Mouse (Mus musculus) hindbrain, postnatal 0 days (tissue): ENCODE data around the gene Wnt4. TPM values are rescaled to one million over a fixed set of nuclear protein-coding genes. Genes with fewer than 3 reads are reported as not detected.

Experiments
- ATAC-seq: fragments of 200-750 bp; cut with Nextera tagmentation; 2 replicates; pipeline ENCODE4 v1.8.0; 2017; ENCODE audit warnings: mild to moderate bottlenecking, moderate TSS enrichment, moderate library complexity
- DNase-seq: peaks from one replicate; pipeline ENCODE4 v3.0.0-alpha.2; 2015; ENCODE audit warnings: low spot score
- H3K27ac ChIP-seq: fragments of 300-500 bp; sonication (generic); 2 replicates; pipeline ENCODE4 v1.5.1; 2014; ENCODE audit warnings: mild to moderate bottlenecking
- H3K27me3 ChIP-seq: fragments of 300-500 bp; sonication (generic); 2 replicates; pipeline ENCODE4 v1.6.1; 2014; ENCODE audit warnings: low read length, mixed read lengths; ENCODE audit not compliant: insufficient read depth
- H3K36me3 ChIP-seq: fragments of 300-500 bp; sonication (generic); 2 replicates; pipeline ENCODE4 v1.6.1; 2014; ENCODE audit warnings: low read length, mixed read lengths; ENCODE audit not compliant: insufficient read depth
- H3K4me1 ChIP-seq: fragments of 300-500 bp; sonication (generic); 2 replicates; pipeline ENCODE4 v1.6.1; 2014; ENCODE audit warnings: antibody characterized with exemption, low read length, mixed read lengths; ENCODE audit not compliant: insufficient read depth
- H3K4me2 ChIP-seq: fragments of 300-500 bp; sonication (generic); 2 replicates; pipeline ENCODE4 v1.6.1; 2014; ENCODE audit warnings: low read depth, mild to moderate bottlenecking, low read length, moderate library complexity, mixed read lengths
- H3K4me3 ChIP-seq: fragments of 300-500 bp; sonication (generic); 2 replicates; pipeline ENCODE4 v1.5.1; 2014; ENCODE audit warnings: low read length
- H3K9ac ChIP-seq: fragments of 300-500 bp; sonication (generic); replicated peaks from 2 replicates; pipeline ENCODE4 v1.6.1; 2014; ENCODE audit warnings: mild to moderate bottlenecking, low read length, moderate library complexity, mixed read lengths
- H3K9me3 ChIP-seq: fragments of 300-500 bp; sonication (generic); 2 replicates; pipeline ENCODE4 v1.6.1; 2016; ENCODE audit warnings: low read length, mixed read lengths
- CTCF ChIP-seq: IDR thresholded peaks from 2 replicates; pipeline ENCODE4 v1.5.1; 2016; ENCODE audit warnings: antibody characterized with exemption, control low read depth, low read depth
- WGBS: fragments of 180-500 bp; shearing (Covaris S2); extraction: QIAGEN DNeasy Blood & Tissue Kit; methylation state at CpG from one replicate; pipeline ENCODE4 v1.1.7; 2014; 5-methylcytosine and 5-hydroxymethylcytosine counted together
- polyA plus RNA-seq: library from polyadenylated mRNA; unstranded; fragments of >200 nt; fragmentation: Nextera tagmentation; extraction: Ambion mirVana; gene quantifications from 2 replicates; pipeline ENCODE4 v1.2.1, GENCODE M21; 2015
- total RNA-seq: library from RNA; depleted of rRNA; stranded (reverse); fragments of >200 nt; gene quantifications from 2 replicates; pipeline ENCODE4 v1.2.3, GENCODE M21; 2014; rRNA removed

Wnt4 gene
- total and polyA plus RNA-seq, 2 experiments from 2014 or later, result 3.4 to 3.8 TPM

- 84% methylated on average over 1 of the region's 1 CpGs for WGBS
- H3K4me3 ChIP-seq, result no peak overlapping the region
- no peaks in the 10 kb centered on the region for H3K27me3 ChIP-seq
- no peak for TF ChIP-seq CTCF
- ATAC-seq (no peak), DNase-seq (no peak)
- 0 out of 2 replicates have a peak, but pooled peaks cover 6% of the 10 kb centered on the region for H3K36me3 ChIP-seq
- H3K4me1 ChIP-seq, result no peaks in the 10 kb centered on the region
- H3K9me3 ChIP-seq, result no peaks in the 10 kb centered on the region
- no peak overlapping the region for H3K27ac ChIP-seq
- no peak overlapping the region for H3K4me2 ChIP-seq
- H3K9ac ChIP-seq, result no peak overlapping the region
Observed at GRCm38 (mm10) chr4:137339415-137339814, 62.1 kb downstream of the Wnt4 start.

GRCm38 (mm10) chr4:137342816-137343215 is 65.5 kb downstream of the Wnt4 start:
- WGBS, result 81% methylated on average over 1 of the region's 1 CpGs
- TF ChIP-seq CTCF, result no peak
- Histone ChIP-seq H3K9me3 (no peaks in the 10 kb centered on the region), H3K4me2 (no peak overlapping the region), H3K9ac (no peak overlapping the region), H3K27me3 (no peaks in the 10 kb centered on the region), H3K4me1 (no peaks in the 10 kb centered on the region), H3K36me3 (no peaks in the 10 kb centered on the region), H3K27ac (no peak overlapping the region), H3K4me3 (no peak overlapping the region)
- DNase-seq (no peak), ATAC-seq (no peak)

- Histone ChIP-seq H3K4me3 (no peak overlapping the region), H3K36me3 (no peaks in the 10 kb centered on the region), H3K9ac (no peak overlapping the region), H3K4me1 (no peaks in the 10 kb centered on the region), H3K27ac (no peak overlapping the region), H3K9me3 (no peaks in the 10 kb centered on the region), H3K27me3 (no peaks in the 10 kb centered on the region), H3K4me2 (no peak overlapping the region)
- ATAC-seq (no peak), DNase-seq (no peak)
- TF ChIP-seq CTCF, result no peak
- WGBS, result 78% methylated on average over 2 of the region's 2 CpGs
Observed at GRCm38 (mm10) chr4:137345112-137345511, 67.8 kb downstream of the Wnt4 start.

GRCm38 (mm10) chr4:137345790-137346189 is 68.5 kb downstream of the Wnt4 start:
- DNase-seq (no peak), ATAC-seq (no peak)
- Histone ChIP-seq H3K4me2 (no peak overlapping the region), H3K27ac (no peak overlapping the region), H3K36me3 (no peaks in the 10 kb centered on the region), H3K4me1 (no peaks in the 10 kb centered on the region), H3K9me3 (no peaks in the 10 kb centered on the region), H3K4me3 (no peak overlapping the region), H3K27me3 (no peaks in the 10 kb centered on the region), H3K9ac (no peak overlapping the region)
- 94% methylated on average over 1 of the region's 1 CpGs for WGBS
- TF ChIP-seq CTCF, result no peak

Other genes with a start within 250 kb of the Wnt4 start
- gene Zbtb40, start 228.7 kb upstream of the Wnt4 start, total RNA-seq, result 8.2 and 9.1 TPM in 2 replicates
- 1.6 and 1.9 TPM in 2 replicates for gene Zbtb40, start 228.7 kb upstream of the Wnt4 start, polyA plus RNA-seq
- gene Cdc42, start 80.2 kb downstream of the Wnt4 start, total RNA-seq, result 394 and 490 TPM in 2 replicates
- gene Cdc42, start 80.2 kb downstream of the Wnt4 start, polyA plus RNA-seq, result 1,008 and 1,049 TPM in 2 replicates
- gene Cela3a, start 132.3 kb downstream of the Wnt4 start, total RNA-seq, result not detected in 2 replicates
- gene Cela3a, start 132.3 kb downstream of the Wnt4 start, polyA plus RNA-seq, result not detected in 2 replicates
- gene Cela3b, start 153.1 kb downstream of the Wnt4 start, total RNA-seq, result not detected in 2 replicates
- not detected in 2 replicates for gene Cela3b, start 153.1 kb downstream of the Wnt4 start, polyA plus RNA-seq
- gene 1700013G24Rik, start 175.8 kb downstream of the Wnt4 start, total RNA-seq, result not detected in 2 replicates
- gene 1700013G24Rik, start 175.8 kb downstream of the Wnt4 start, polyA plus RNA-seq, result not detected in 2 replicates
- gene Hspg2, start 191.3 kb downstream of the Wnt4 start, total RNA-seq, result 37.8 and 39.2 TPM in 2 replicates
- 3.5 and 3.7 TPM in 2 replicates for gene Hspg2, start 191.3 kb downstream of the Wnt4 start, polyA plus RNA-seq